Mouse (Mus musculus) liver, postnatal 0 days (tissue): Measurements from ENCODE around the gene Sav1. TPM values are rescaled to one million over a fixed set of nuclear protein-coding genes. Genes with fewer than 3 reads are reported as not detected.
A peak's percentile ranks its signal among the peaks of the same experiment; 100 is the strongest.

ENCODE experiments used
- ATAC-seq: fragments of 200-750 bp; cut with Nextera tagmentation; 2 replicates; pipeline ENCODE4 v1.8.0; 2017; ENCODE audit warnings: mild to moderate bottlenecking, moderate library complexity
- DNase-seq: peaks from one replicate; pipeline ENCODE4 v3.0.0-alpha.2; 2016
- H3K27ac ChIP-seq: fragments of 300-500 bp; sonication (generic); 2 replicates; pipeline ENCODE4 v1.5.1; 2014; ENCODE audit warnings: antibody characterized with exemption, moderate library complexity, mild to moderate bottlenecking, low read depth
- H3K27me3 ChIP-seq: fragments of 300-500 bp; sonication (generic); 2 replicates; pipeline ENCODE4 v1.6.1; 2014; ENCODE audit warnings: low read length, control low read depth, mixed read lengths; ENCODE audit not compliant: insufficient read depth
- H3K36me3 ChIP-seq: fragments of 300-500 bp; sonication (generic); replicated peaks from 2 replicates; pipeline ENCODE4 v1.6.1; 2014; ENCODE audit warnings: mild to moderate bottlenecking, control low read depth, low read length, moderate library complexity, mixed read lengths; ENCODE audit not compliant: insufficient read depth
- H3K4me1 ChIP-seq: fragments of 300-500 bp; sonication (generic); 2 replicates; pipeline ENCODE4 v1.6.1; 2014; ENCODE audit warnings: antibody characterized with exemption, mild to moderate bottlenecking, control low read depth; ENCODE audit not compliant: insufficient read depth
- H3K4me2 ChIP-seq: fragments of 300-500 bp; sonication (generic); 2 replicates; pipeline ENCODE4 v1.6.1; 2014; ENCODE audit warnings: low read depth, mild to moderate bottlenecking, low read length, moderate library complexity, mixed read lengths
- H3K4me3 ChIP-seq: fragments of 300-500 bp; sonication (generic); 2 replicates; pipeline ENCODE4 v1.5.1; 2014; ENCODE audit warnings: low read depth, low read length
- H3K9ac ChIP-seq: fragments of 300-500 bp; sonication (generic); replicated peaks from 2 replicates; pipeline ENCODE4 v1.6.1; 2014; ENCODE audit warnings: mild to moderate bottlenecking, moderate library complexity
- H3K9me3 ChIP-seq: fragments of 300-500 bp; sonication (generic); 2 replicates; pipeline ENCODE4 v1.6.1; 2016; ENCODE audit warnings: mild to moderate bottlenecking, control low read depth, low read length, mixed read lengths
- CTCF ChIP-seq: sonication (generic); IDR thresholded peaks from 2 replicates; pipeline ENCODE4 v1.5.1; 2016; ENCODE audit warnings: antibody characterized with exemption, low read depth
- EP300 ChIP-seq: IDR thresholded peaks from 2 replicates; pipeline ENCODE4 v1.6.1; 2016; ENCODE audit warnings: antibody characterized with exemption, low read depth, mild to moderate bottlenecking
- WGBS: fragments of 180-500 bp; shearing (Covaris S2); extraction: QIAGEN DNeasy Blood & Tissue Kit; methylation state at CpG from one replicate; pipeline ENCODE4 v1.1.7; 2014; ENCODE audit not compliant: insufficient replicate concordance; 5-methylcytosine and 5-hydroxymethylcytosine counted together
- polyA plus RNA-seq: library from polyadenylated mRNA; unstranded; fragments of >200 nt; fragmentation: Nextera tagmentation; extraction: Ambion mirVana; gene quantifications from 2 replicates; pipeline ENCODE4 v1.2.1, GENCODE M21; 2015

Gene Sav1
- polyA plus RNA-seq, 1 experiment from 2014 or later, result 3.6 TPM

GRCm38 (mm10) chr12:69941655-69942329, 45.0 kb downstream of the Sav1 start:
- peak; percentile 76 for ATAC-seq
- no peak overlapping the region for H3K4me2 ChIP-seq
- H3K36me3 ChIP-seq, result no peaks in the 10 kb centered on the region
- no peaks in the 10 kb centered on the region for H3K27me3 ChIP-seq
- H3K4me3 ChIP-seq, result no peak overlapping the region
- peak overlapping the region; percentile 69 for H3K27ac ChIP-seq
- H3K9ac ChIP-seq, result no peak overlapping the region
- 41% methylated on average over 1 of the region's 1 CpGs for WGBS
- H3K4me1 ChIP-seq, result peaks cover 10% of the 10 kb centered on the region; the same call in 1 of the 2 replicates
- TF ChIP-seq EP300 (peak; percentile 52; the same call in 1 of the 2 replicates), CTCF (peak; percentile 9; the same call in 1 of the 2 replicates)
- no peak for DNase-seq
- H3K9me3 ChIP-seq, result no peaks in the 10 kb centered on the region

GRCm38 (mm10) chr12:69939291-69939690, 47.5 kb downstream of the Sav1 start:
- no peak for DNase-seq
- Histone ChIP-seq H3K4me3 (no peak overlapping the region), H3K9me3 (no peaks in the 10 kb centered on the region), H3K9ac (no peak overlapping the region), H3K27me3 (no peaks in the 10 kb centered on the region), H3K36me3 (no peaks in the 10 kb centered on the region), H3K4me2 (no peak overlapping the region), H3K27ac (no peak overlapping the region), H3K4me1 (0 out of 2 replicates have a peak, but pooled peaks cover 4% of the 10 kb centered on the region)
- no peak for ATAC-seq
- peak; percentile 35 for TF ChIP-seq CTCF
- no peak for TF ChIP-seq EP300
- 65% methylated on average over 2 of the region's 2 CpGs for WGBS

GRCm38 (mm10) chr12:69937731-69938130, 49.1 kb downstream of the Sav1 start:
- no peak for DNase-seq
- H3K27ac ChIP-seq, result no peak overlapping the region
- no peak overlapping the region for H3K4me3 ChIP-seq
- 67% methylated on average over 5 of the region's 5 CpGs for WGBS
- no peak overlapping the region for H3K4me2 ChIP-seq
- H3K4me1 ChIP-seq, result 0 out of 2 replicates have a peak, but pooled peaks cover 4% of the 10 kb centered on the region
- H3K9ac ChIP-seq, result no peak overlapping the region
- ATAC-seq, result no peak
- TF ChIP-seq CTCF, result no peak
- TF ChIP-seq EP300, result no peak
- no peaks in the 10 kb centered on the region for H3K9me3 ChIP-seq
- no peaks in the 10 kb centered on the region for H3K27me3 ChIP-seq
- no peaks in the 10 kb centered on the region for H3K36me3 ChIP-seq

- DNase-seq (no peak), ATAC-seq (peak; percentile 61)
- H3K9ac ChIP-seq, result no peak overlapping the region
- no peaks in the 10 kb centered on the region for H3K27me3 ChIP-seq
- TF ChIP-seq EP300 (no peak), CTCF (no peak)
- H3K9me3 ChIP-seq, result no peaks in the 10 kb centered on the region
- no peak overlapping the region for H3K4me3 ChIP-seq
- peaks cover 5% of the 10 kb centered on the region for H3K4me1 ChIP-seq
- WGBS, result 47% methylated on average over 7 of the region's 7 CpGs
- H3K4me2 ChIP-seq, result no peak overlapping the region
- no peak overlapping the region for H3K27ac ChIP-seq
- no peaks in the 10 kb centered on the region for H3K36me3 ChIP-seq
These were observed 60.1 kb downstream of the Sav1 start for GRCm38 (mm10) chr12:69926716-69927115.

GRCm38 (mm10) chr12:69924012-69924411, 62.8 kb downstream of the Sav1 start:
- TF ChIP-seq EP300 (no peak), CTCF (peak; percentile 85)
- Histone ChIP-seq H3K4me1 (peaks cover 5% of the 10 kb centered on the region), H3K9ac (no peak overlapping the region), H3K4me3 (no peak overlapping the region), H3K27ac (no peak overlapping the region), H3K9me3 (no peaks in the 10 kb centered on the region), H3K27me3 (no peaks in the 10 kb centered on the region), H3K36me3 (no peaks in the 10 kb centered on the region), H3K4me2 (no peak overlapping the region)
- DNase-seq, result peak; percentile 70
- 16% methylated on average over 5 of the region's 5 CpGs for WGBS
- ATAC-seq, result peak; percentile 60

- no peaks in the 10 kb centered on the region for H3K27me3 ChIP-seq
- H3K27ac ChIP-seq, result no peak overlapping the region
- peak; percentile 56 for ATAC-seq
- no peaks in the 10 kb centered on the region for H3K36me3 ChIP-seq
- TF ChIP-seq EP300 (no peak), CTCF (no peak)
- 45% methylated on average over 3 of the region's 3 CpGs for WGBS
- H3K4me1 ChIP-seq, result peaks cover 5% of the 10 kb centered on the region
- no peak overlapping the region for H3K4me3 ChIP-seq
- H3K9me3 ChIP-seq, result no peaks in the 10 kb centered on the region
- no peak overlapping the region for H3K9ac ChIP-seq
- DNase-seq, result no peak
- no peak overlapping the region for H3K4me2 ChIP-seq
These were observed 63.2 kb downstream of the Sav1 start for GRCm38 (mm10) chr12:69923603-69924002.
